In the genomic region with DNA sequence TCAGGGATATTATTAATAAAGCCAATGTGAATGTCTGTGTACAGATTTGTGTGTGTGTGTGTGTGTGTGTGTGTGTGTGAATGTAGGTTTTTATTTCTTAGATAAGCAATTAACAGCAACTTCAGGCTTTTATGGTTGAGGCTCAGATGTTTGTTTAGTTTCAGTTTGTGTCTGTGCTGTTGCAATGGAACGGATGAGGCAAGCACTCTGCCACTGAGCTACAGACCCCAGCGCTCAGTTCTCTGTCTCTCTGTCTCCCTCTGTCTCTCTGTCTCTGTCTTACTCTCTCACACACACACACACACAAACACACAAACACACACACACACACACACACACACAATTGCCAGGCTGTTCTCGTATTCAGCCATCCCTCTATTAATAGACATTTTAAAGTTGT, we compare ENCODE assay signal across 30 mouse cellular contexts. TPM values are rescaled to one million over a fixed set of nuclear protein-coding genes. Genes with fewer than 3 reads are reported as not detected.
"Had no signal": no experiment of that assay in that cellular context is flagged by ENCODE, and none has a peak within 500 bp of the region (broad histone marks: within the 10 kb centered on the region; RNA-seq: fewer than 3 reads in every experiment).

No protein-coding gene starts in this region.

- H3K9me3 ChIP-seq: embryonic facial prominence, embryonic 10.5 days; embryonic facial prominence, embryonic 12.5 days; embryonic facial prominence, embryonic 13.5 days; embryonic facial prominence, embryonic 15.5 days; forebrain, embryonic 10.5 days; forebrain, embryonic 12.5 days; forebrain, embryonic 13.5 days; forebrain, embryonic 15.5 days had no signal

- H3K4me2 ChIP-seq: embryonic facial prominence, embryonic 12.5 days; embryonic facial prominence, embryonic 13.5 days; embryonic facial prominence, embryonic 15.5 days; forebrain, embryonic 12.5 days; forebrain, embryonic 13.5 days; forebrain, embryonic 15.5 days had no signal

- H3K36me3 ChIP-seq: embryonic facial prominence, embryonic 10.5 days; embryonic facial prominence, embryonic 12.5 days; embryonic facial prominence, embryonic 13.5 days; embryonic facial prominence, embryonic 15.5 days; forebrain, embryonic 10.5 days; forebrain, embryonic 12.5 days; forebrain, embryonic 15.5 days had no signal

- H3K4me1 ChIP-seq: embryonic facial prominence, embryonic 12.5 days; embryonic facial prominence, embryonic 13.5 days; embryonic facial prominence, embryonic 15.5 days; forebrain, embryonic 12.5 days; forebrain, embryonic 13.5 days; forebrain, embryonic 15.5 days had no signal

- H3K9ac ChIP-seq: embryonic facial prominence, embryonic 12.5 days; embryonic facial prominence, embryonic 13.5 days; embryonic facial prominence, embryonic 15.5 days; forebrain, embryonic 12.5 days; forebrain, embryonic 13.5 days; forebrain, embryonic 15.5 days; forebrain, postnatal 0 days had no signal

- DNase-seq: cerebellum, adult 8-10 months; cerebellum, adult 9-10 months; cerebellum, adult 9-11 months; cerebellum, postnatal 10 days; cerebellum, postnatal 14 days; cerebellum, postnatal 25 days; cerebellum, postnatal 36 days; embryo, embryonic 11 days; forebrain, postnatal 0 days; gastrocnemius, adult 2 months; gastrocnemius, postnatal 10 days; gastrocnemius, postnatal 14 days; gastrocnemius, postnatal 25 days; gastrocnemius, postnatal 36 days; heart, adult 11 months; heart, adult 18-20 months; heart, adult 2 months had no signal

- H3K27me3 ChIP-seq: embryonic facial prominence, embryonic 12.5 days; embryonic facial prominence, embryonic 13.5 days; embryonic facial prominence, embryonic 15.5 days; forebrain, embryonic 12.5 days; forebrain, embryonic 13.5 days; forebrain, embryonic 15.5 days had no signal

- H3K27ac ChIP-seq: embryonic facial prominence, embryonic 10.5 days; embryonic facial prominence, embryonic 12.5 days; embryonic facial prominence, embryonic 13.5 days; embryonic facial prominence, embryonic 15.5 days; forebrain, embryonic 10.5 days; forebrain, embryonic 12.5 days; forebrain, embryonic 13.5 days; forebrain, embryonic 15.5 days; gastrocnemius, adult 2 months; heart, adult 2 months had no signal

- ATAC-seq: forebrain, embryonic 13.5 days; forebrain, embryonic 14.5 days; forebrain, embryonic 15.5 days; forebrain, embryonic 16.5 days; forebrain, postnatal 0 days had no signal

- H3K4me3 ChIP-seq: embryonic facial prominence, embryonic 10.5 days; embryonic facial prominence, embryonic 12.5 days; embryonic facial prominence, embryonic 13.5 days; embryonic facial prominence, embryonic 15.5 days; erythroblast, embryonic 14.5 days; forebrain, embryonic 10.5 days; forebrain, embryonic 12.5 days; forebrain, embryonic 13.5 days; forebrain, embryonic 15.5 days; gastrocnemius, adult 2 months; heart, adult 2 months had no signal

RNA-seq across cellular contexts. Expression of a gene that starts 4.7 kb away (rescaled TPM):
- total RNA-seq: gastrocnemius, adult 18-20 months; gastrocnemius, postnatal 14 days; gastrocnemius, postnatal 25 days; gastrocnemius, postnatal 36 days had no signal
- polyA plus RNA-seq: embryonic facial prominence, embryonic 11.5 days; erythroblast, embryonic 14.5 days; forebrain, embryonic 12.5 days; forebrain, embryonic 14.5 days; forebrain, embryonic 15.5 days; forebrain, embryonic 16.5 days had no signal
